Mouse (Mus musculus): ENCODE measurements around the gene Casp9.

GRCm38 (mm10) chr4:141830381-141830780 is 37.0 kb downstream of the Casp9 start:
- TF ChIP-seq EP300 (IDR thresholded peaks at IDR 0.05; ENCODE audit: low read depth) (no peak), CTCF (IDR thresholded peaks at IDR 0.05; ENCODE audit: low read depth) (no peak)

Data from liver, postnatal 0 days (tissue).